Mouse (Mus musculus): ENCODE measurements at regions not wholly inside any gene's neighbourhood (a gene's known extent, or its start where the extent isn't known, plus 50 kb on each side); places are given as distances from the start of the nearest gene placed in this dataset.

- no peak for DNase-seq (ENCODE audit: low spot score in 2 of 2)
These were observed 223.5 kb upstream of the Mvb12b start for GRCm38 (mm10) chr2:34111286-34111685.

DNA sequence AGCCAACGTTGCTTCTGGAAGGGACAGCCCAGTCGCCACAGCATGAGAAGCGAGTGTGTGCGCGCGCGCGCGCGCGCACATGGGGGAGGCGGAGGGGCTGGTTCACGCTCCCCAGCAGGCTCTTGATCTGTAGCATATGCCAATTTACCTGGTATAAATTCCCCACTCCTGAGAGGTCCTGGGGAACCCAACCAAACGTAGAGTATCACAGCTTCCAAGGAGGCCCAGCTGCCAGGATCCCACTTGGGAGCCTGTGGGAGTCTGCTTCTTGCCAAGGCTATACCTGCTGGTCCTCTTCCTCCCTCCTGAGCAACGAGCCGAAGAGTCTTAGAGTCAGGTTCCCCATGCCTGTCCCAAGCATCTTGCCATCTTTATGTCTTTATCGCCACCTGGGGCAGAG, 222.8 kb upstream of the Mvb12b start:
- DNase-seq (ENCODE audit: low spot score in 2 of 2): no peak

- DNase-seq (ENCODE audit: low spot score in 2 of 2): peak in 1 of 2 experiments; percentile 24
These were observed 220.0 kb upstream of the Mvb12b start for GRCm38 (mm10) chr2:34107566-34108303.

GRCm38 (mm10) chr2:34106837-34107565, 219.3 kb upstream of the Mvb12b start:
- no peak for DNase-seq (ENCODE audit: low spot score in 2 of 2)

DNA sequence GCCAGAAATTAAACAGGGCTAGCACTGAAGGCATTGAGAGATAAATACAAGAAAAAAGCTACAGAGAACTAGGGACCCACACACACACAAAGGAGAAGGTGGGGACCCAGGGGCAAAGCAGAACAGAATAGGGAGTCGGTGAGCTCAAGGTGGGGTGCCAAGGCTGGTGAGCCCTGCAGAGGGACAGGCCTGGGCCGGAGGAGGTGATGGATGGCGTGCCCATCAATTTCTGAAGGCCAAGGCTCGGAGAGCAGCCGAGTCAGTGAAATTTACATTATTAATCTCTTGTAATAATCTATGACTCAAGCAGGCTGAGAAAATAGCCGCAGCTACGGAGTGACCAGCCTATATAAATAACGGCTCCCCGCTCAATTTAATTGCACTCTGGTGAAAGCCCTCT, 218.5 kb upstream of the Mvb12b start:
- no peak for DNase-seq (ENCODE audit: low spot score in 2 of 2)

DNA sequence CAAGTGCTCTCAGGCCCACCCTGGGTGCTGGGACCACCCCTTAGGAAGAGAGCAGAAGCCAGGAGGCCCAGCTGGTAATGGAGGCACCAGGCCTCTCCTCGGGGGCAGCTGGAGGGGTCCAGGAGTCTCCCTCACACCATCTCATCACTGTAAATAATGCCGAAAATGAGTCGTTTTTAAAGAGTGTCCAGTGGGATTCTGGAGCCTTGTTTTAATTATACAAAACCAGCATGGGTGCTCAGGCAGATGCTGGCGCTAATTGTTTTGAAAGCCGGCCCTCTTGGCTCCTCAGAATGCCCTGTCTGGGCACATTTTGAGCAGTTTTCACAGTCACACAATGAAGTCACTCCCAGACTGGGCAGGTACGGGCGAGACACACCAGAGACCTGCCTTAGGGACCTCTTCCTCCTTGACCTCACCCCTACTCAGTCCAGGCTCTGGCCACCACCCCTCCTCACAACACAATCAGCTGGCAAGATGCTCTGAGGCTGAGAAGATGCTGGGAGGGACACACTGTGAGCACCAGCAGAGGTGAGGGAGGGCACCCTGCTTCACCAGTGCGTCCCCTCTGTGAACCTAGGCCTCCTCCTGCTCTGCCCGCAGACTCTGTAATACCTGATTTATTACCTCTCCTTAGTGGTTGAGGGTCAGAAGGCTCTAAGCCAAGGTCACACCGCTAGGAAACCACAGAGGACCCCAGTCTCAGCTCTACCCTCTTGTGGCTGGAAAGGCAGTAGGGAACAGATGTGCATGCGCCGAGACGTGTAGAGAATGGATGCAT, 217.7 kb upstream of the Mvb12b start:
- DNase-seq (ENCODE audit: low spot score in 2 of 2): no peak

GRCm38 (mm10) chr2:34098004-34098547, 210.3 kb upstream of the Mvb12b start:
- DNase-seq (ENCODE audit: low spot score in 2 of 2): no peak

DNA sequence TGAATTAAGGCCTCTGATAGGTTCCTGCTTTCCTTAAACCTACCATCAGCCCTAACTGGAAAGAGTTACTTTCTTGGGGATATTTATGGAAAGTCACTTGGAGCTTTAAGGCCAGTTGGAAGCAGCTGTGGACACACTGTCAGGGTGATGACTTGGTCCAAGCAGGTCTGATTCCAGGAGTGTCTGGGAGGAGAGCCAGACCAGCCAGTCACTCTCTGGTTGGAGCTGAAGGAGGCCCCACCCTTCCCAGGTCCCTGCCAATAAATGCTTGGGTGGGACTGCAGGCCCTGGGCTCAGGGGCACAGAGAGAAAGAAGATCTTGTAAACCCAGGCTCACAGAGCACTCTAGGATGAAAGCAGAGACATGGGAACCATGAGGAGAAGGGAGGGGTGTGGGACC, 208.8 kb upstream of the Mvb12b start:
- DNase-seq (ENCODE audit: low spot score in 2 of 2): no peak

DNA sequence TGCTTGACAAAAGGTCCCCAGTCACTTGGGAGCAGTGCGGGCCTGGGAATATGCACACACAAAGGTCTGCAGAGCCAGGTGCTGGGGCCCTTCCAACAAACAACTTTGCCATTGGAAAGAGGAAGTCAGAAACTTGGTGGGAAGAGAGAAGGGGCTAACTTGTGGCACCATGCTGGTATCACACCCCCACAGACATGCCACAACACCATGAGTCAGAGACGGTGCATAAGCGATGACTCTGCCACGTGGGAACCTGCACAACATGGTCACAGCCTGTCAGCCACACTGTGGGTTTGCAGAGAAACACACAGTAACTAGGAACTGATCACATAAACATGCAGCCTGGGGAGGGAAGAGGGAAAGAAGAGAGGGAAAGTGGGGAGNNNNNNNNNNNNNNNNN, 201.1 kb upstream of the Mvb12b start:
- no peak for DNase-seq (ENCODE audit: low spot score in 2 of 2)

- peak in 1 of 2 experiments; percentile 23 for DNase-seq (ENCODE audit: low spot score in 2 of 2)
These were observed 198.4 kb upstream of the Mvb12b start for GRCm38 (mm10) chr2:34086130-34086529.

- peak in 1 of 2 experiments; percentile 28 for DNase-seq (ENCODE audit: low spot score in 2 of 2)
These were observed 196.8 kb upstream of the Mvb12b start for GRCm38 (mm10) chr2:34084513-34084912.

DNA sequence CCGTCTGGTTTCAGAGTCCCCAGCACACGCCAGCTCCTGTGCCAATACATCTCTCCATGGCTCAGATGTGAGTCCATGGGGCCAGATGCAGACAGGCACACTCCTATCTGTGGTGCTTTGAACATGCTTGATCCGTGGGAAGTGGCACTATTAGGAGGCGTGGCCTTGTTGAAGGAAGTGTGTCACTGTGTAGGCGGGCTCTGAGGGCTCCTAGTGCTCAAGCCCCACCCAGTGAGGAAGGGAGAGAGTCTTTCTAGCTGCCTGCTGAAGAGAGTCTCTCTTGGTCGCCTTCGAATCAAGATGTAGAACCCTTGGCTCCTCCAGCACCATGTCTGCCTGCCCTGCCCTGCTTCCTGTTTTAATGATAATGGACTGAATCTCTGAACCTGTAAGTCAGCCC, 194.7 kb upstream of the Mvb12b start:
- no peak for DNase-seq (ENCODE audit: low spot score in 2 of 2)

DNA sequence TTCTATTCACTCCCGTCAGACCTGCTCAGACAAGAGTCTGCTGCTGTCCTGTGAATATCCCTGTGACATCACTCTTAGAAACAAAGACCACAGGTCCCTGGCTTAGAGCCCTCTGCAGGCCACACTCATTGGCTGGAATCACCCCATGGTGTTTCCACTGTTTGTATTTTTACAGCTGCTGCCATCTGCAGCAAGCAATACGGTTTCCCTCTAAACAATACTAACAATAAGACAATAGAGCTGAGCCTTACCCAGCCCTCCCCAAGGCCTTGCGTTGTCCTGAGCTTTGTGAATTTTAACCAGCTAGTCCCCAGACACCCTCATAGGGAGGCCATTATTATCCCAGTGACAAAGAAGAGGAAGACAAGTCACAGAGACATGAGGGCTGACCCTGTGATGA, 192.4 kb upstream of the Mvb12b start:
- DNase-seq (ENCODE audit: low spot score in 2 of 2): no peak

DNA sequence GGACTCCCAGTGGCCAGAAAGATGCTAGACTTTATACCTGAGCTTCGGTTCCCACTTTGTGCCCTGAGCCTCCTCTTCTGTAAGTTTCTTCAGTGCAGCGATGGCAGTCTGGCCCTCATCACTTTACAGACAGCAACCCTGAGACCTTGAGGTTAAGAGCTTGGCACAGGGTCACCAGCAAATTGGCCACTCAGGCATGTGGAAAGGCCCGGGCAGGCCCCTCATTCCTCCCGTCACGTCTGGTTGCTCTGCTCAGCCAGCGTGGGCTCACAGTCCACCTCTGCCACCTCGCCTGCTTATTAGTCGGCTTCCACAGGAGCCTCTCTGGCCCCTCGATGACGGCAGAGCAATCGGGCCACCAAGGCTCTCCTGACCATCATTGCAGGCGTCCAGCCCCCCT, 191.5 kb upstream of the Mvb12b start:
- no peak for DNase-seq (ENCODE audit: low spot score in 2 of 2)

- no peak for DNase-seq (ENCODE audit: low spot score in 2 of 2)
These were observed 191.1 kb upstream of the Mvb12b start for GRCm38 (mm10) chr2:34078875-34079262.

DNA sequence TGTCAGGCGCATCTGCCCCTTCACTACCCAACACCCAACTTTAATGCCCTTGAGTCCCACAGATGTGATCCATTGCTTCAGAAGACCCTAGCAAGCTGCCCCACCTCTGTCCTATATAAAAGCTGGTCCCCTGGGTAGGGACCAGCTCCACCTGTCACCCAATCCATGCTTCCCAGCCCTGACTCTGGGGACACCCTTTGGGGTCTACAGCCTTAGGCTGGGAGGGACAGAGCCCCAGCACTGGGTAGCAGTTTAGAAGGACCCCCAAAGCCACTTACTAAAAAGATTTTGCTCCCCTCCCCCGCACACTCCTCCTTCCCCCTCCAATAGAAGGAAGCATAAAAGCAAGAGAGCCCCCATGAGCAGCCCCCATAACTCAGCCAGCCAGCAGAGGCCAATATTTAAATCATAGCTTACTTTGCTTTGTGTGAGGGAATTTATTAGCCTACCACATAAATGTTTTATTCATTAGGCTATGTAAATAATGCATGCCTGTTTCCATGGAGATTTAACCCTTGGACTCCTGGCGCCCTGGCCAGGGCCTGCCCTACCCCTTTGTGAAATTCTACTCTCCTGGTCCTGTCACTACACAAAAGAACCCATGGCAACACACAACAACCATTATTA, 190.6 kb upstream of the Mvb12b start:
- DNase-seq (ENCODE audit: low spot score in 2 of 2): no peak

GRCm38 (mm10) chr2:34076346-34076745, 188.6 kb upstream of the Mvb12b start:
- DNase-seq (ENCODE audit: low spot score in 2 of 2): no peak

DNA sequence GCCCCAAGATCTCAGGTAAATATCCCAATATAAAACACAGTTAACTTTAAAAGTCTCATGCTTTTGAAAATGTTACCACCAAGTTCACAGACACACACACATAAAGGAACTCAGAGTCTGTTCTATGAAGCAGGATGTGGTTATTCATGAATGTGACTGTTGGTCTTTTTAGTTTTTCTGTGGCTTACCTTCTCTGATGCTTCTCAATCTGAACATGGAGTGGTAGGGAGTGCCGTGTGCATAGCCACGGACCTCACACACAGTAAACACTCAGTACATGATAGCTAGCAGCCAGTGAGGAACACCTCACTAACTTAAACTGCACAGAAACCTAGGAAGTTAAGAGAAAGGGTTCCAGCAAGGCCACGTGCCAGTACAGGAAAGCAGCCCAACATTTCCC, 186.3 kb upstream of the Mvb12b start:
- DNase-seq (ENCODE audit: low spot score in 2 of 2): no peak

DNA sequence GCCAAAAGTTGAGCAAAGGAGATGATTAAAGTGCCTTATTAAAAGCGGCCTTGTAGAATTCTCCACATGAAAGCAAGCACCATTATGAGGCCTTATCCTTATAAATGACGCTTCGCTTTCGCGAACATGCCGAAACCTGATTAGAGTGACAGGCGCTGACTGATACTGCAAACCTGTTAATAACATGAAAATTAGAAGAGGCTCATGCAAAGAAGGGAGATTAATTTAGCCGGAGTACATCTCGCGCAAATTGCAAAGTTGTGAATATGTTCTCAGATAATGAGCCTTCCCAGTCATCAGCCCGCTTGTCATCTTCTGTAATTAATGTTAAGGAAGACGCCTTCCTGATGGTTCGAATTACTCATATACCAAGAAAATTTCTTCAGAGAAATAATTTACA, 177.8 kb upstream of the Mvb12b start:
- DNase-seq (ENCODE audit: low spot score in 2 of 2): no peak

GRCm38 (mm10) chr2:34065090-34065489, 177.3 kb upstream of the Mvb12b start:
- DNase-seq (ENCODE audit: low spot score in 2 of 2): no peak

GRCm38 (mm10) chr2:34056552-34056951, 168.8 kb upstream of the Mvb12b start:
- no peak for DNase-seq (ENCODE audit: low spot score in 2 of 2)

GRCm38 (mm10) chr2:34043064-34043463, 155.3 kb upstream of the Mvb12b start:
- no peak for DNase-seq (ENCODE audit: low spot score in 2 of 2)

Measured in frontal cortex, postnatal 36 days (tissue).